ENCODE assay signal across 8 mouse cellular contexts in the genomic region with DNA sequence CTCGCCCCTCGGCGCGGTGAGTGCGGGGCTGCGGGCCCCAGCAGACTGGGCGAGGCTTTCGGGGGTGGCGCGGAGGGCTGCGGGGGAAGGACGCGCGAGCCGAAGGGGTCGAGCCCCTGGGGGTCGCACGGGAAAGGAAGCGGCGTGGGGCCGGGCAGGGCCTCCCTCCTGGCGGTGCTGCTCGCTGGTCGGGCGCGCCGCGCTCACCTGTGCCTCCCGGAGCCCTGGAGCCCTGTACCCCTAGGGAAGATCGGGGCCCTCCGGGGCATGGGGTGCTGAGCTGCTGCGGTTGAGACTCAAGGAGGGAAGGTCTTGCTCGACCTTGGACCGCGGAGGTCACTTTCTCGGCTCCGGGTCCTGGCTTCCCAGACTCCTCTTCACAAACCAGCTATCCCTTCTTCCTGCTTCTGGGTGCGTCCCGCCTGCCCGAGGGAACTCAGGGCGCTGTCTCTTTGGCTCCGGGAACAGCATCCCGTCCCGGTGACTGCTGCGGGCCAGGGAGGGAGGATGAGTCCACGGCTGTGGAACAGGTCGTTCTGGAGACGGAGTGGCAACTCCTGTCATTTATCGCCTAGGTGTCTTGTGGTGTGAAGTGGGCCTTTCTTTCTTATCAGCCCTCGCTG. TPM values are rescaled to one million over a fixed set of nuclear protein-coding genes. Genes with fewer than 3 reads are reported as not detected.
DNase-seq lines count a peak whose midpoint lies in the region; ATAC-seq and TF ChIP-seq lines count a peak whose summit lies in the region.

No protein-coding gene starts in this region.

- DNase-seq in 416B (ENCODE audit: low read depth) (peak; percentile 31), ES-E14 (ENCODE audit: low read depth, low spot score) (no peak)
- peak; percentile 25 to 36 for DNase-seq in cerebellum, postnatal 14 days
- DNase-seq in kidney, adult 8-10 months, result peak; percentile 28 to 42
- peak; percentile 31 for DNase-seq in lung, embryonic 14.5 days
- DNase-seq in c-Kit-positive CD71-positive TER-119-positive erythroid progenitor cells, embryonic 14.5 days (ENCODE audit: low spot score), result no peak

- no peak for TF ChIP-seq CTCF in lung, embryonic 14.5 days (IDR thresholded peaks at IDR 0.05; ENCODE audit: low read depth)

- peak; percentile 17 for ATAC-seq in granulocyte monocyte progenitor cell, adult 5-6 weeks (replicated peaks; ENCODE audit: poor library complexity, severe bottlenecking)
- peak; percentile 82 for ATAC-seq in lung, embryonic 14.5 days (ENCODE audit: insufficient read depth)
- ATAC-seq in neural tube, embryonic 14.5 days (ENCODE audit: low read depth), result peak; percentile 73

- H3K36me3 ChIP-seq in ES-E14 (ENCODE audit: control insufficient read depth, insufficient read depth, low read length, poor library complexity, severe bottlenecking), result no peaks in the 10 kb centered on the region
- H3K36me3 ChIP-seq in lung, embryonic 14.5 days (ENCODE audit: insufficient read depth), result no peaks in the 10 kb centered on the region
- no peaks in the 10 kb centered on the region for H3K36me3 ChIP-seq in neural tube, embryonic 14.5 days (ENCODE audit: control insufficient read depth, insufficient read depth, low read length)

- H3K9me3 ChIP-seq in ES-E14 (ENCODE audit: control insufficient read depth, insufficient read depth, low read depth, low read length), result no peaks in the 10 kb centered on the region
- no peaks in the 10 kb centered on the region for H3K9me3 ChIP-seq in lung, embryonic 14.5 days (ENCODE audit: low read depth, low read length)
- no peaks in the 10 kb centered on the region for H3K9me3 ChIP-seq in neural tube, embryonic 14.5 days (ENCODE audit: control insufficient read depth, low read length)

- H3K4me3 ChIP-seq in ES-E14 (ENCODE audit: insufficient read depth in 1 of 2, low read depth in 1 of 2, low read length in 2 of 2, poor library complexity in 1 of 2, severe bottlenecking in 1 of 2), result peak overlapping the region; percentile 75 to 89
- H3K4me3 ChIP-seq in lung, embryonic 14.5 days (ENCODE audit: low read depth, low read length), result peak overlapping the region; percentile 69
- peak overlapping the region; percentile 64 for H3K4me3 ChIP-seq in neural tube, embryonic 14.5 days (ENCODE audit: low read depth, low read length)

- peak overlapping the region; percentile 99 for H3K4me2 ChIP-seq in lung, embryonic 14.5 days
- H3K4me2 ChIP-seq in neural tube, embryonic 14.5 days (ENCODE audit: low read depth, low read length), result peak overlapping the region; percentile 100

- WGBS in lung, embryonic 14.5 days, result under 1% methylated on average over 47 of the region's 50 CpGs
- under 1% methylated on average over 31 of the region's 50 CpGs for WGBS in neural tube, embryonic 14.5 days

- peaks cover 7 to 10% of the 10 kb centered on the region in 2 experiments; a peak in 2 of 4 replicates for H3K4me1 ChIP-seq in ES-E14 (ENCODE audit: control insufficient read depth in 2 of 2, insufficient read depth in 2 of 2, low read length in 2 of 2, poor library complexity in 1 of 2)
- H3K4me1 ChIP-seq in lung, embryonic 14.5 days (ENCODE audit: insufficient read depth), result no peaks in the 10 kb centered on the region
- no peaks in the 10 kb centered on the region for H3K4me1 ChIP-seq in neural tube, embryonic 14.5 days (ENCODE audit: control insufficient read depth, insufficient read depth, low read length)

- in situ Hi-C loops in ES-E14 (cut with MboI; ENCODE audit: low sequenced_read_pairs in 2 of 2, unreplicated experiment in 2 of 2), result no loop called here

- H3K27me3 ChIP-seq in lung, embryonic 14.5 days (ENCODE audit: insufficient read depth, low read length), result peaks cover 35% of the 10 kb centered on the region
- H3K27me3 ChIP-seq in neural tube, embryonic 14.5 days (ENCODE audit: control insufficient read depth, insufficient read depth, low read length), result peaks cover 11% of the 10 kb centered on the region

- H3K27ac ChIP-seq in ES-E14 (ENCODE audit: insufficient read depth, low read depth, low read length, poor library complexity, severe bottlenecking), result no peak overlapping the region
- no peak overlapping the region for H3K27ac ChIP-seq in lung, embryonic 14.5 days (ENCODE audit: low read depth)
- H3K27ac ChIP-seq in neural tube, embryonic 14.5 days (ENCODE audit: low read depth, low read length), result no peak overlapping the region

- H3K9ac ChIP-seq in ES-E14 (ENCODE audit: insufficient read depth, low read depth, low read length, poor library complexity, severe bottlenecking), result peak overlapping the region; percentile 80
- H3K9ac ChIP-seq in lung, embryonic 14.5 days, result peak overlapping the region; percentile 65
- peak overlapping the region; percentile 66 for H3K9ac ChIP-seq in neural tube, embryonic 14.5 days (replicated peaks; ENCODE audit: low read depth, low read length)

TF ChIP-seq in ES-E14, 5 proteins besides CTCF, POLR2A, EP300 and RAD21:
- TF ChIP-seq MAFK (IDR thresholded peaks at IDR 0.05; ENCODE audit: insufficient read depth, low read depth, low read length), result no peak
- TF ChIP-seq ZNF384 (IDR thresholded peaks at IDR 0.05; ENCODE audit: low read depth, low read length), result no peak
- 0 out of 2 replicates have a peak, but pooled peaks have one; percentile 49 for TF ChIP-seq HCFC1 (IDR thresholded peaks at IDR 0.05; ENCODE audit: borderline replicate concordance, insufficient read depth, low read length)

RNA-seq across cellular contexts. Expression of a gene that starts 0.4 kb away (rescaled TPM):
- total RNA-seq in ES-E14 (2012; rRNA removed), result 1.4 and 2.2 TPM in 2 replicates
- 5.2 and 7.5 TPM in 2 replicates for total RNA-seq in granulocyte monocyte progenitor cell, adult 5-6 weeks (2014; fragmentation: Nextera tagmentation)
- total RNA-seq in granulocyte monocyte progenitor cell, adult 5-6 weeks (2017), result 2.1 and 2.7 TPM in 2 replicates
- 9.7 and 9.9 TPM in 2 replicates for polyA plus RNA-seq in lung, embryonic 14.5 days (2014; fragmentation: Nextera tagmentation; extraction: Ambion mirVana)
- 1.9 and 2.6 TPM in 2 replicates for polyA plus RNA-seq in neural tube, embryonic 14.5 days (2014; fragmentation: Nextera tagmentation; extraction: Ambion mirVana)

RNA-seq across cellular contexts. Expression of a gene that starts 56.1 kb away (rescaled TPM):
- total RNA-seq in ES-E14 (2012; rRNA removed), result 17.3 and 18.3 TPM in 2 replicates
- 18.1 and 21.1 TPM in 2 replicates for total RNA-seq in granulocyte monocyte progenitor cell, adult 5-6 weeks (2014; fragmentation: Nextera tagmentation)
- 12.4 and 13.5 TPM in 2 replicates for total RNA-seq in granulocyte monocyte progenitor cell, adult 5-6 weeks (2017)
- polyA plus RNA-seq in lung, embryonic 14.5 days (2014; fragmentation: Nextera tagmentation; extraction: Ambion mirVana), result 21.3 and 23.7 TPM in 2 replicates
- polyA plus RNA-seq in neural tube, embryonic 14.5 days (2014; fragmentation: Nextera tagmentation; extraction: Ambion mirVana), result 31.3 and 37.5 TPM in 2 replicates

RNA-seq across cellular contexts. Expression of a gene that starts 56.2 kb away (rescaled TPM):
- 31.6 and 41.1 TPM in 2 replicates for total RNA-seq in ES-E14 (2012; rRNA removed)
- 40.9 and 101 TPM in 2 replicates for total RNA-seq in granulocyte monocyte progenitor cell, adult 5-6 weeks (2014; fragmentation: Nextera tagmentation)
- 69.2 and 69.6 TPM in 2 replicates for total RNA-seq in granulocyte monocyte progenitor cell, adult 5-6 weeks (2017)
- 79.7 and 80.3 TPM in 2 replicates for polyA plus RNA-seq in lung, embryonic 14.5 days (2014; fragmentation: Nextera tagmentation; extraction: Ambion mirVana)
- 64.9 and 79.3 TPM in 2 replicates for polyA plus RNA-seq in neural tube, embryonic 14.5 days (2014; fragmentation: Nextera tagmentation; extraction: Ambion mirVana)

Comparison
In these comparisons a context has a peak if more than half of its experiments do, and no peak if none do; other contexts are left out.
1. DNase-seq: peak in 416B (single experiment), cerebellum, postnatal 14 days (2 of 2), kidney, adult 8-10 months (2 of 2) and lung, embryonic 14.5 days (single experiment); none in ES-E14 (single experiment) and c-Kit-positive CD71-positive TER-119-positive erythroid progenitor cells, embryonic 14.5 days (single experiment).
2. ATAC-seq: peak in every context shown above with its lines; median percentile 82 in lung, embryonic 14.5 days; 73 in neural tube, embryonic 14.5 days; 17 in granulocyte monocyte progenitor cell, adult 5-6 weeks.
3. Peak in every context shown above with its lines, with median percentiles within 50 percentile points of each other: H3K4me3 ChIP-seq and H3K9ac ChIP-seq.